In genomic region chr15:102992206-102992605, GRCm38 (mm10) we compare ENCODE assay signal across 24 mouse cellular contexts. TPM values are rescaled to one million over a fixed set of nuclear protein-coding genes. Genes with fewer than 3 reads are reported as not detected.
DNase-seq lines count a peak whose midpoint lies in the region; ATAC-seq and TF ChIP-seq lines count a peak whose summit lies in the region.
"Had no signal": no experiment of that assay in that cellular context is flagged by ENCODE, and none has a peak within 500 bp of the region (broad histone marks: within the 10 kb centered on the region; RNA-seq: fewer than 3 reads in every experiment).

No protein-coding gene starts in this region.

- intact Hi-C loops in gastrocnemius, adult 2 months (cut with DNase I) = no loop called here

- TF ChIP-seq CTCF in gastrocnemius, adult 2 months (IDR thresholded peaks at IDR 0.05) = no peak
- no peak for TF ChIP-seq CTCF in stomach, postnatal 0 days (IDR thresholded peaks at IDR 0.05; ENCODE audit: low read depth)

- H3K9ac ChIP-seq in midbrain, embryonic 11.5 days (ENCODE audit: low read length) = no peak overlapping the region
- H3K9ac ChIP-seq in midbrain, embryonic 14.5 days (replicated peaks; ENCODE audit: low read length) = no peak overlapping the region
- H3K9ac ChIP-seq in limb, embryonic 11.5 days (ENCODE audit: low read length) = no peak overlapping the region
- peak overlapping the region; percentile 31; the same call in 1 of the 2 replicates for H3K9ac ChIP-seq in stomach, postnatal 0 days (ENCODE audit: low read length)
- H3K9ac ChIP-seq in forebrain, embryonic 11.5 days (ENCODE audit: low read length) = no peak overlapping the region
- H3K9ac ChIP-seq: forebrain, postnatal 0 days; liver, postnatal 0 days; midbrain, embryonic 12.5 days; stomach, embryonic 15.5 days had no signal

- H3K4me1 ChIP-seq in midbrain, embryonic 11.5 days (ENCODE audit: control insufficient read depth, insufficient read depth, low read length) = no peaks in the 10 kb centered on the region
- no peaks in the 10 kb centered on the region for H3K4me1 ChIP-seq in midbrain, embryonic 14.5 days (ENCODE audit: control insufficient read depth, insufficient read depth, low read length)
- peaks cover 27% of the 10 kb centered on the region for H3K4me1 ChIP-seq in limb, embryonic 11.5 days (ENCODE audit: control insufficient read depth, insufficient read depth, low read length)
- no peaks in the 10 kb centered on the region for H3K4me1 ChIP-seq in stomach, postnatal 0 days (replicated peaks; ENCODE audit: control insufficient read depth, insufficient read depth)
- H3K4me1 ChIP-seq in forebrain, embryonic 11.5 days (replicated peaks; ENCODE audit: control insufficient read depth, insufficient read depth, low read length) = no peaks in the 10 kb centered on the region
- H3K4me1 ChIP-seq: midbrain, embryonic 12.5 days had no signal

- no peak overlapping the region for H3K4me3 ChIP-seq in gastrocnemius, adult 2 months
- no peak overlapping the region for H3K4me3 ChIP-seq in midbrain, embryonic 11.5 days (ENCODE audit: low read depth, low read length)
- no peak overlapping the region for H3K4me3 ChIP-seq in midbrain, embryonic 14.5 days (replicated peaks; ENCODE audit: low read depth, low read length)
- H3K4me3 ChIP-seq in limb, embryonic 11.5 days (ENCODE audit: low read depth, low read length) = no peak overlapping the region
- H3K4me3 ChIP-seq in stomach, postnatal 0 days (ENCODE audit: low read depth, low read length) = peak overlapping the region; percentile 41; the same call in 1 of the 2 replicates
- no peak overlapping the region for H3K4me3 ChIP-seq in forebrain, embryonic 11.5 days (ENCODE audit: low read depth, low read length)
- H3K4me3 ChIP-seq: erythroblast, embryonic 14.5 days; heart, embryonic 10.5 days; midbrain, embryonic 12.5 days; myocyte; stomach, embryonic 15.5 days had no signal

- DNase-seq in gastrocnemius, adult 2 months = peak; percentile 9
- DNase-seq in gastrocnemius, postnatal 4 days (ENCODE audit: low spot score in 2 of 2) = no peak
- peak; percentile 90 for DNase-seq in midbrain, embryonic 11.5 days (ENCODE audit: low spot score, missing footprints)
- no peak for DNase-seq in midbrain, embryonic 14.5 days
- no peak for DNase-seq in limb, embryonic 11.5 days (ENCODE audit: low spot score)
- no peak for DNase-seq in stomach, postnatal 0 days (ENCODE audit: low spot score)
- no peak for DNase-seq in frontal cortex, postnatal 10 days (ENCODE audit: low spot score in 2 of 2)
- DNase-seq in forebrain, embryonic 11.5 days (ENCODE audit: low spot score) = no peak
- DNase-seq: B cell, adult 2 months; cerebellum, postnatal 10 days; forebrain, postnatal 0 days; gastrocnemius, postnatal 10 days; heart, postnatal 14 days; left cerebral cortex, postnatal 4 days; liver, postnatal 0 days; lung, postnatal 36 days; retina, postnatal 1 day had no signal

- no peak for ATAC-seq in midbrain, embryonic 11.5 days (ENCODE audit: low FRiP score)
- ATAC-seq in midbrain, embryonic 14.5 days (ENCODE audit: low FRiP score, low TSS enrichment) = no peak
- no peak for ATAC-seq in limb, embryonic 11.5 days (ENCODE audit: insufficient number of reproducible peaks, low FRiP score, low TSS enrichment, low read depth)
- ATAC-seq in stomach, postnatal 0 days (ENCODE audit: low FRiP score, low TSS enrichment) = no peak
- no peak for ATAC-seq in forebrain, embryonic 11.5 days (replicated peaks; ENCODE audit: low FRiP score)
- ATAC-seq: forebrain, postnatal 0 days; hindbrain, embryonic 16.5 days; liver, postnatal 0 days had no signal

- WGBS in midbrain, embryonic 11.5 days = 2% methylated on average over 11 of the region's 11 CpGs
- WGBS in midbrain, embryonic 14.5 days = under 1% methylated on average over 11 of the region's 11 CpGs
- 2% methylated on average over 11 of the region's 11 CpGs for WGBS in limb, embryonic 11.5 days
- WGBS in stomach, postnatal 0 days = 10% methylated on average over 11 of the region's 11 CpGs
- under 1% methylated on average over 11 of the region's 11 CpGs for WGBS in forebrain, embryonic 11.5 days

- TF ChIP-seq EP300 in stomach, postnatal 0 days (optimal IDR thresholded peaks at IDR 0.05) = no peak

- H3K36me3 ChIP-seq in midbrain, embryonic 11.5 days (ENCODE audit: control insufficient read depth, insufficient read depth, low read length) = no peaks in the 10 kb centered on the region
- H3K36me3 ChIP-seq in midbrain, embryonic 14.5 days (ENCODE audit: control insufficient read depth, insufficient read depth, low read length) = no peaks in the 10 kb centered on the region
- no peaks in the 10 kb centered on the region for H3K36me3 ChIP-seq in limb, embryonic 11.5 days (ENCODE audit: control insufficient read depth, insufficient read depth, low read length)
- no peaks in the 10 kb centered on the region for H3K36me3 ChIP-seq in stomach, postnatal 0 days (ENCODE audit: control insufficient read depth, insufficient read depth, low read length)
- no peaks in the 10 kb centered on the region for H3K36me3 ChIP-seq in forebrain, embryonic 11.5 days (ENCODE audit: control insufficient read depth, insufficient read depth, low read length)
- H3K36me3 ChIP-seq: heart, embryonic 10.5 days; midbrain, embryonic 12.5 days; stomach, embryonic 15.5 days had no signal

- H3K27ac ChIP-seq in gastrocnemius, adult 2 months = no peak overlapping the region
- H3K27ac ChIP-seq in midbrain, embryonic 11.5 days (ENCODE audit: low read depth, low read length) = no peak overlapping the region
- H3K27ac ChIP-seq in midbrain, embryonic 14.5 days (replicated peaks; ENCODE audit: low read depth, low read length) = no peak overlapping the region
- no peak overlapping the region for H3K27ac ChIP-seq in limb, embryonic 11.5 days (replicated peaks; ENCODE audit: low read depth, low read length)
- H3K27ac ChIP-seq in stomach, postnatal 0 days (replicated peaks) = 0 out of 2 replicates have a peak overlapping the region, but pooled peaks have one; percentile 2
- H3K27ac ChIP-seq in forebrain, embryonic 11.5 days (ENCODE audit: low read depth, low read length) = no peak overlapping the region
- H3K27ac ChIP-seq: heart, embryonic 10.5 days; midbrain, embryonic 12.5 days; stomach, embryonic 15.5 days had no signal

- no peaks in the 10 kb centered on the region for H3K9me3 ChIP-seq in midbrain, embryonic 11.5 days (ENCODE audit: control insufficient read depth, low read length)
- H3K9me3 ChIP-seq in midbrain, embryonic 14.5 days (ENCODE audit: control insufficient read depth, low read length) = no peaks in the 10 kb centered on the region
- H3K9me3 ChIP-seq in limb, embryonic 11.5 days (ENCODE audit: control insufficient read depth, low read length) = no peaks in the 10 kb centered on the region
- no peaks in the 10 kb centered on the region for H3K9me3 ChIP-seq in stomach, postnatal 0 days (ENCODE audit: control insufficient read depth, low read length)
- no peaks in the 10 kb centered on the region for H3K9me3 ChIP-seq in forebrain, embryonic 11.5 days (ENCODE audit: control insufficient read depth, low read length)
- H3K9me3 ChIP-seq: heart, embryonic 10.5 days; midbrain, embryonic 12.5 days; stomach, embryonic 15.5 days had no signal

- peaks cover 98% of the 10 kb centered on the region for H3K27me3 ChIP-seq in midbrain, embryonic 11.5 days (ENCODE audit: control insufficient read depth, insufficient read depth, low read length)
- H3K27me3 ChIP-seq in midbrain, embryonic 14.5 days (ENCODE audit: control insufficient read depth, insufficient read depth, low read length) = peaks cover 96% of the 10 kb centered on the region
- peaks cover 80% of the 10 kb centered on the region for H3K27me3 ChIP-seq in limb, embryonic 11.5 days (ENCODE audit: control insufficient read depth, insufficient read depth, low read length)
- H3K27me3 ChIP-seq in stomach, postnatal 0 days (ENCODE audit: control insufficient read depth, insufficient read depth, low read length) = peaks cover 26% of the 10 kb centered on the region
- H3K27me3 ChIP-seq in forebrain, embryonic 11.5 days (ENCODE audit: control insufficient read depth, insufficient read depth, low read length) = peaks cover 96% of the 10 kb centered on the region

- H3K4me2 ChIP-seq in midbrain, embryonic 11.5 days = no peak overlapping the region
- H3K4me2 ChIP-seq in midbrain, embryonic 14.5 days (ENCODE audit: low read length) = no peak overlapping the region
- H3K4me2 ChIP-seq in limb, embryonic 11.5 days (ENCODE audit: low read depth, severe bottlenecking) = peak overlapping the region; percentile 19; the same call in 1 of the 2 replicates
- peak overlapping the region; percentile 46 for H3K4me2 ChIP-seq in stomach, postnatal 0 days (replicated peaks; ENCODE audit: low read depth)
- H3K4me2 ChIP-seq in forebrain, embryonic 11.5 days (ENCODE audit: low read depth, low read length, severe bottlenecking) = no peak overlapping the region
- H3K4me2 ChIP-seq: midbrain, embryonic 12.5 days; stomach, embryonic 15.5 days had no signal

RNA-seq across cellular contexts. Expression of gene Hoxc8, which starts 1.8 kb away (rescaled TPM):
- total RNA-seq in gastrocnemius, adult 2 months (2021) = 1 to 10 TPM; 1.0 to 2.8 TPM
- 1 to 10 TPM; 3.2 to 3.3 TPM for total RNA-seq in gastrocnemius, postnatal 4 days (2021)
- polyA plus RNA-seq in midbrain, embryonic 11.5 days (2014; fragmentation: Nextera tagmentation; extraction: Ambion mirVana) = not detected in 2 replicates
- polyA plus RNA-seq in midbrain, embryonic 14.5 days (2014; fragmentation: Nextera tagmentation; extraction: Ambion mirVana) = not detected in 2 replicates
- 4.6 and 4.8 TPM in 2 replicates for polyA plus RNA-seq in limb, embryonic 11.5 days (2014; fragmentation: Nextera tagmentation; extraction: Ambion mirVana)
- polyA plus RNA-seq in stomach, postnatal 0 days (2015; fragmentation: Nextera tagmentation; extraction: Ambion mirVana) = 7.1 and 7.3 TPM in 2 replicates
- not detected in 2 replicates for polyA plus RNA-seq in forebrain, embryonic 11.5 days (2014; fragmentation: Nextera tagmentation; extraction: Ambion mirVana)
- total RNA-seq: forebrain, postnatal 0 days; heart, postnatal 14 days; layer of hippocampus, adult 18-20 months; left cerebral cortex, postnatal 4 days had no signal
- polyA plus RNA-seq: erythroblast, embryonic 14.5 days; forebrain, postnatal 0 days; liver, postnatal 0 days; midbrain, embryonic 12.5 days had no signal

RNA-seq across cellular contexts. Expression of gene Hoxc6, which starts 5.9 kb away (rescaled TPM):
- 1 to 10 TPM; 8.1 to 8.6 TPM for total RNA-seq in gastrocnemius, adult 2 months (2021)
- 10 to 100 TPM; 12.7 to 12.8 TPM for total RNA-seq in gastrocnemius, postnatal 4 days (2021)
- not detected in 2 replicates for polyA plus RNA-seq in midbrain, embryonic 11.5 days (2014; fragmentation: Nextera tagmentation; extraction: Ambion mirVana)
- not detected in 2 replicates for polyA plus RNA-seq in midbrain, embryonic 14.5 days (2014; fragmentation: Nextera tagmentation; extraction: Ambion mirVana)
- polyA plus RNA-seq in limb, embryonic 11.5 days (2014; fragmentation: Nextera tagmentation; extraction: Ambion mirVana) = 9.5 and 10.9 TPM in 2 replicates
- 3.3 and 4.9 TPM in 2 replicates for polyA plus RNA-seq in stomach, postnatal 0 days (2015; fragmentation: Nextera tagmentation; extraction: Ambion mirVana)
- polyA plus RNA-seq in forebrain, embryonic 11.5 days (2014; fragmentation: Nextera tagmentation; extraction: Ambion mirVana) = not detected in 2 replicates
- total RNA-seq: forebrain, postnatal 0 days; heart, postnatal 14 days; layer of hippocampus, adult 18-20 months; left cerebral cortex, postnatal 4 days had no signal
- polyA plus RNA-seq: erythroblast, embryonic 14.5 days; forebrain, postnatal 0 days; liver, postnatal 0 days; midbrain, embryonic 12.5 days had no signal

RNA-seq across cellular contexts. Expression of gene Hoxc9, which starts 16.0 kb away (rescaled TPM):
- 1 to 10 TPM; 6.7 to 8.3 TPM for total RNA-seq in gastrocnemius, adult 2 months (2021)
- total RNA-seq in gastrocnemius, postnatal 4 days (2021) = 1 to 10 TPM; 8.4 to 8.6 TPM
- not detected in 2 replicates for polyA plus RNA-seq in midbrain, embryonic 11.5 days (2014; fragmentation: Nextera tagmentation; extraction: Ambion mirVana)
- polyA plus RNA-seq in midbrain, embryonic 14.5 days (2014; fragmentation: Nextera tagmentation; extraction: Ambion mirVana) = not detected in 2 replicates
- 4.4 and 6.1 TPM in 2 replicates for polyA plus RNA-seq in limb, embryonic 11.5 days (2014; fragmentation: Nextera tagmentation; extraction: Ambion mirVana)
- not detected in 2 replicates for polyA plus RNA-seq in stomach, postnatal 0 days (2015; fragmentation: Nextera tagmentation; extraction: Ambion mirVana)
- polyA plus RNA-seq in forebrain, embryonic 11.5 days (2014; fragmentation: Nextera tagmentation; extraction: Ambion mirVana) = not detected in 2 replicates
- total RNA-seq: forebrain, postnatal 0 days; heart, postnatal 14 days; layer of hippocampus, adult 18-20 months; left cerebral cortex, postnatal 4 days had no signal
- polyA plus RNA-seq: erythroblast, embryonic 14.5 days; forebrain, postnatal 0 days; liver, postnatal 0 days; midbrain, embryonic 12.5 days had no signal

RNA-seq across cellular contexts. Expression of gene Hoxc5, which starts 25.0 kb away (rescaled TPM):
- total RNA-seq in gastrocnemius, adult 2 months (2021) = 1 to 10 TPM; 2.7 to 2.9 TPM
- total RNA-seq in gastrocnemius, postnatal 4 days (2021) = 1 to 10 TPM; 4.1 to 5.0 TPM
- not detected in 2 replicates for polyA plus RNA-seq in midbrain, embryonic 11.5 days (2014; fragmentation: Nextera tagmentation; extraction: Ambion mirVana)
- polyA plus RNA-seq in midbrain, embryonic 14.5 days (2014; fragmentation: Nextera tagmentation; extraction: Ambion mirVana) = 0.12 TPM in 1 of 2 replicates, not detected in the other
- 8.3 and 9.1 TPM in 2 replicates for polyA plus RNA-seq in limb, embryonic 11.5 days (2014; fragmentation: Nextera tagmentation; extraction: Ambion mirVana)
- polyA plus RNA-seq in stomach, postnatal 0 days (2015; fragmentation: Nextera tagmentation; extraction: Ambion mirVana) = 18.0 and 18.2 TPM in 2 replicates
- not detected in 2 replicates for polyA plus RNA-seq in forebrain, embryonic 11.5 days (2014; fragmentation: Nextera tagmentation; extraction: Ambion mirVana)
- total RNA-seq: forebrain, postnatal 0 days; heart, postnatal 14 days; layer of hippocampus, adult 18-20 months; left cerebral cortex, postnatal 4 days had no signal
- polyA plus RNA-seq: erythroblast, embryonic 14.5 days; forebrain, postnatal 0 days; liver, postnatal 0 days; midbrain, embryonic 12.5 days had no signal

RNA-seq across cellular contexts. Expression of gene Hoxc10, which starts 25.6 kb away (rescaled TPM):
- total RNA-seq in gastrocnemius, adult 2 months (2021) = 10 to 100 TPM; 72.4 to 84.8 TPM
- total RNA-seq in gastrocnemius, postnatal 4 days (2021) = 10 to 100 TPM; 45.2 to 46.4 TPM
- polyA plus RNA-seq in midbrain, embryonic 11.5 days (2014; fragmentation: Nextera tagmentation; extraction: Ambion mirVana) = not detected in 2 replicates
- polyA plus RNA-seq in midbrain, embryonic 14.5 days (2014; fragmentation: Nextera tagmentation; extraction: Ambion mirVana) = not detected in 2 replicates
- 43.9 and 56.2 TPM in 2 replicates for polyA plus RNA-seq in limb, embryonic 11.5 days (2014; fragmentation: Nextera tagmentation; extraction: Ambion mirVana)
- polyA plus RNA-seq in stomach, postnatal 0 days (2015; fragmentation: Nextera tagmentation; extraction: Ambion mirVana) = not detected in 2 replicates
- polyA plus RNA-seq in forebrain, embryonic 11.5 days (2014; fragmentation: Nextera tagmentation; extraction: Ambion mirVana) = not detected in 2 replicates
- total RNA-seq: forebrain, postnatal 0 days; heart, postnatal 14 days; layer of hippocampus, adult 18-20 months; left cerebral cortex, postnatal 4 days had no signal
- polyA plus RNA-seq: erythroblast, embryonic 14.5 days; forebrain, postnatal 0 days; hindbrain, embryonic 16.5 days; liver, postnatal 0 days; midbrain, embryonic 12.5 days had no signal

Comparison
In these comparisons a context has a peak if more than half of its experiments do, and no peak if none do; other contexts are left out.
1. DNase-seq: peak in gastrocnemius, adult 2 months (single experiment) and midbrain, embryonic 11.5 days (single experiment); none in gastrocnemius, postnatal 4 days (0 of 2), midbrain, embryonic 14.5 days (single experiment), limb, embryonic 11.5 days (single experiment), stomach, postnatal 0 days (single experiment), frontal cortex, postnatal 10 days (0 of 2) and forebrain, embryonic 11.5 days (single experiment).
2. H3K4me2 ChIP-seq: peak in limb, embryonic 11.5 days (single experiment) and stomach, postnatal 0 days (single experiment); none in midbrain, embryonic 11.5 days (single experiment), midbrain, embryonic 14.5 days (single experiment) and forebrain, embryonic 11.5 days (single experiment).